Mouse (Mus musculus): ENCODE measurements around the gene Coro2b. TPM values are rescaled to one million over a fixed set of nuclear protein-coding genes. Genes with fewer than 3 reads are reported as not detected.

Coro2b gene
- polyA plus RNA-seq, 2 experiments, result 10.3 to 20.8 TPM

- no peak overlapping the region for H3K4me2 ChIP-seq (replicated peaks; ENCODE audit: low read depth, low read length, severe bottlenecking)
- H3K4me3 ChIP-seq (replicated peaks; ENCODE audit: low read length), result no peak overlapping the region
- 51% methylated on average over 10 of the region's 10 CpGs for WGBS
- H3K36me3 ChIP-seq (ENCODE audit: control insufficient read depth, insufficient read depth, low read length), result no peaks in the 10 kb centered on the region
- DNase-seq (ENCODE audit: low spot score) (peak; percentile 43), ATAC-seq (ENCODE audit: low FRiP score, low read depth) (no peak)
- TF ChIP-seq POLR2A (IDR thresholded peaks at IDR 0.05; ENCODE audit: borderline replicate concordance, extremely low read depth, insufficient read depth, insufficient read length), result no peak
- H3K27ac ChIP-seq (replicated peaks; ENCODE audit: low read depth, low read length), result no peak overlapping the region
- peak overlapping the region; percentile 3; the same call in 1 of the 2 replicates for H3K9ac ChIP-seq (ENCODE audit: low read depth, low read length, severe bottlenecking)
- H3K9me3 ChIP-seq (ENCODE audit: control insufficient read depth, low read length), result no peaks in the 10 kb centered on the region
- H3K27me3 ChIP-seq (ENCODE audit: control insufficient read depth, insufficient read depth, low read length), result no peaks in the 10 kb centered on the region
- H3K4me1 ChIP-seq (ENCODE audit: control insufficient read depth, insufficient read depth, low read length), result 0 out of 2 replicates have a peak, but pooled peaks cover 3% of the 10 kb centered on the region
These were observed 3.9 kb upstream of the Coro2b start for GRCm38 (mm10) chr9:62540736-62541135.

GRCm38 (mm10) chr9:62540166-62540565 is 3.3 kb upstream of the Coro2b start:
- 76% methylated on average over 9 of the region's 9 CpGs for WGBS

GRCm38 (mm10) chr9:62539251-62539711 is 2.4 kb upstream of the Coro2b start:
- ATAC-seq (ENCODE audit: low FRiP score, low read depth) (no peak), DNase-seq (ENCODE audit: low spot score) (no peak)
- no peak overlapping the region for H3K9ac ChIP-seq (ENCODE audit: low read depth, low read length, severe bottlenecking)
- H3K4me1 ChIP-seq (ENCODE audit: control insufficient read depth, insufficient read depth, low read length), result 0 out of 2 replicates have a peak, but pooled peaks cover 3% of the 10 kb centered on the region
- no peaks in the 10 kb centered on the region for H3K36me3 ChIP-seq (ENCODE audit: control insufficient read depth, insufficient read depth, low read length)
- H3K27me3 ChIP-seq (ENCODE audit: control insufficient read depth, insufficient read depth, low read length), result no peaks in the 10 kb centered on the region
- no peak overlapping the region for H3K27ac ChIP-seq (replicated peaks; ENCODE audit: low read depth, low read length)
- TF ChIP-seq POLR2A (IDR thresholded peaks at IDR 0.05; ENCODE audit: borderline replicate concordance, extremely low read depth, insufficient read depth, insufficient read length), result no peak
- H3K4me3 ChIP-seq (replicated peaks; ENCODE audit: low read length), result no peak overlapping the region
- WGBS, result 85% methylated on average over 9 of the region's 9 CpGs
- H3K4me2 ChIP-seq (replicated peaks; ENCODE audit: low read depth, low read length, severe bottlenecking), result no peak overlapping the region
- H3K9me3 ChIP-seq (ENCODE audit: control insufficient read depth, low read length), result no peaks in the 10 kb centered on the region

More at GRCm38 (mm10) chr9:62540166-62540565, 3.3 kb upstream of the Coro2b start:
- Histone ChIP-seq H3K9ac (ENCODE audit: low read depth, low read length, severe bottlenecking) (no peak overlapping the region), H3K4me3 (replicated peaks; ENCODE audit: low read length) (no peak overlapping the region), H3K4me1 (ENCODE audit: control insufficient read depth, insufficient read depth, low read length) (0 out of 2 replicates have a peak, but pooled peaks cover 3% of the 10 kb centered on the region), H3K9me3 (ENCODE audit: control insufficient read depth, low read length) (no peaks in the 10 kb centered on the region), H3K27ac (replicated peaks; ENCODE audit: low read depth, low read length) (no peak overlapping the region), H3K27me3 (ENCODE audit: control insufficient read depth, insufficient read depth, low read length) (no peaks in the 10 kb centered on the region), H3K36me3 (ENCODE audit: control insufficient read depth, insufficient read depth, low read length) (no peaks in the 10 kb centered on the region), H3K4me2 (replicated peaks; ENCODE audit: low read depth, low read length, severe bottlenecking) (no peak overlapping the region)
- ATAC-seq (ENCODE audit: low FRiP score, low read depth) (no peak), DNase-seq (ENCODE audit: low spot score) (no peak)
- TF ChIP-seq POLR2A (IDR thresholded peaks at IDR 0.05; ENCODE audit: borderline replicate concordance, extremely low read depth, insufficient read depth, insufficient read length), result no peak

GRCm38 (mm10) chr9:62537941-62538340 is 1.1 kb upstream of the Coro2b start:
- H3K27me3 ChIP-seq (ENCODE audit: control insufficient read depth, insufficient read depth, low read length), result no peaks in the 10 kb centered on the region
- H3K9me3 ChIP-seq (ENCODE audit: control insufficient read depth, low read length), result no peaks in the 10 kb centered on the region
- H3K36me3 ChIP-seq (ENCODE audit: control insufficient read depth, insufficient read depth, low read length), result no peaks in the 10 kb centered on the region
- H3K9ac ChIP-seq (ENCODE audit: low read depth, low read length, severe bottlenecking), result no peak overlapping the region
- H3K4me1 ChIP-seq (ENCODE audit: control insufficient read depth, insufficient read depth, low read length), result 0 out of 2 replicates have a peak, but pooled peaks cover 3% of the 10 kb centered on the region
- no peak overlapping the region for H3K4me3 ChIP-seq (replicated peaks; ENCODE audit: low read length)
- no peak overlapping the region for H3K4me2 ChIP-seq (replicated peaks; ENCODE audit: low read depth, low read length, severe bottlenecking)
- no peak overlapping the region for H3K27ac ChIP-seq (replicated peaks; ENCODE audit: low read depth, low read length)
- no peak for TF ChIP-seq POLR2A (IDR thresholded peaks at IDR 0.05; ENCODE audit: borderline replicate concordance, extremely low read depth, insufficient read depth, insufficient read length)
- no peak for ATAC-seq (ENCODE audit: low FRiP score, low read depth)
- WGBS, result 65% methylated on average over 6 of the region's 6 CpGs
- no peak for DNase-seq (ENCODE audit: low spot score)

GRCm38 (mm10) chr9:62536119-62536654 is 657 bp downstream of the Coro2b start:
- Histone ChIP-seq H3K36me3 (ENCODE audit: control insufficient read depth, insufficient read depth, low read length) (no peaks in the 10 kb centered on the region), H3K9me3 (ENCODE audit: control insufficient read depth, low read length) (no peaks in the 10 kb centered on the region), H3K9ac (ENCODE audit: low read depth, low read length, severe bottlenecking) (peak overlapping the region; percentile 78), H3K4me2 (replicated peaks; ENCODE audit: low read depth, low read length, severe bottlenecking) (peak overlapping the region; percentile 98), H3K4me3 (replicated peaks; ENCODE audit: low read length) (peak overlapping the region; percentile 69), H3K4me1 (ENCODE audit: control insufficient read depth, insufficient read depth, low read length) (peaks cover 13% of the 10 kb centered on the region), H3K27ac (replicated peaks; ENCODE audit: low read depth, low read length) (peak overlapping the region; percentile 22; the same call in 1 of the 2 replicates), H3K27me3 (ENCODE audit: control insufficient read depth, insufficient read depth, low read length) (no peaks in the 10 kb centered on the region)
- TF ChIP-seq POLR2A (IDR thresholded peaks at IDR 0.05; ENCODE audit: borderline replicate concordance, extremely low read depth, insufficient read depth, insufficient read length), result no peak
- ATAC-seq (ENCODE audit: low FRiP score, low read depth), result no peak
- 2% methylated on average over 24 of the region's 29 CpGs for WGBS
- no peak for DNase-seq (ENCODE audit: low spot score)

All from limb, embryonic 14.5 days (tissue).